Mouse (Mus musculus): ENCODE data around the gene Tial1. TPM values are rescaled to one million over a fixed set of nuclear protein-coding genes. Genes with fewer than 3 reads are reported as not detected.

Gene Tial1
- polyA plus RNA-seq (2014; fragmentation: Nextera tagmentation; extraction: Ambion mirVana) = 33.7 and 37.1 TPM in 2 replicates

DNA sequence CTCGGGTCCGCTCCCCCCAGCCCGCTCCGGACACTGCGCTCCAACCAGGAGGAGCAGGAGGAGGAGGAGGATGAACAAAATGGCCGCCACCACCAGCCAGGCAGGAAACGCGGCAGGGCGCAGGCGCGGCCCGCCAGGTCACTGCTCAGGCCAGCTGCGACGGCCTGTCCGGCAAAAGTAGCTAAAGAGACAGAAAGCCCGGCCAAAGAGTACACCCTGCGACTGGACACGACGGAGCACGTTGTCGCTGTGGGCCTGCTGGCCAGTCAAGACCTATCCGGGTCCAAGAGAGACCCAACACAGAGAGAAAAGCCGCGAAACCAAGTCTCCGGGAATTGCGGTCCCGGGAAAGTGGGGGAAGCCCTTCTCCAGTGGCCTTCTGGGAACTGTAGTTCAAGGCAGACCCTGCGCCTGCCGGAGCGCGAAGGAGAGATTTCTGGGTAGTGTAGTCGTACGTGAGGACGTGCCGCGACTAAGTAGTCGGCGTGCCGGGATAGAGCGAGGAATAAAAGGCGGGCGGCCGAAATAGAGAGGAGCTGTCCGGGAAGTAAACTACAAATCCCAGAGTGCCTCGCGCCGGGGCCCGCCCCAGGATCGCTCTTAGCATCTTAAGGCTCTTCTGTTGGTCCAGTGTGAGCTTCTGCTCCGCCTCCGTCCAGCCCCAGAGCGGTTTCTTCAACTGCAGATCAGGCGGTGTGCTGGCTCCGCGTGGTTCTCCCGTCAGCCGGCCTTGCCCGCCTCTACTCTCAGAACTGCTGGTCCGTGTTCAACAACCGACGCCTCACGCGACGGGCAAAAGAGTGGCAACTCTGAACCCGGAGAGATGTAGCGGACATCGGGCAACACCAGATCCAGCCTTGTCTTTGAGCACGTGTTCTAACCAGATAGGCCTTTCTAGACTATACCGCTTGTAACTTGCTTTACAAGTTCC, at the start of gene Tial1:
Gene Tial1 (minus strand): TSS at position 433 of the 931 bp plus-strand sequence.
- H3K4me3 ChIP-seq (replicated peaks; ENCODE audit: low read length) = peak within 1 kb of the TSS; percentile 86
- no peaks in the 10 kb centered on the region for H3K9me3 ChIP-seq (ENCODE audit: control insufficient read depth, low read length)
- H3K4me2 ChIP-seq (replicated peaks) = peak within 1 kb of the TSS; percentile 89
- under 1% methylated on average over 69 of the region's 69 CpGs for WGBS
- no peaks in the 10 kb centered on the region for H3K36me3 ChIP-seq (replicated peaks; ENCODE audit: control insufficient read depth, insufficient read depth)
- DNase-seq (ENCODE audit: low spot score) = peak; percentile 98
- H3K27me3 ChIP-seq (ENCODE audit: control insufficient read depth, insufficient read depth, low read length) = no peaks in the 10 kb centered on the region
- peak; percentile 99 for ATAC-seq (ENCODE audit: low FRiP score)
- H3K27ac ChIP-seq = peak within 1 kb of the TSS; percentile 90
- H3K9ac ChIP-seq = peak within 1 kb of the TSS; percentile 86
- H3K4me1 ChIP-seq (replicated peaks; ENCODE audit: control insufficient read depth, insufficient read depth, low read length) = peaks cover 24% of the 10 kb centered on the region

DNA sequence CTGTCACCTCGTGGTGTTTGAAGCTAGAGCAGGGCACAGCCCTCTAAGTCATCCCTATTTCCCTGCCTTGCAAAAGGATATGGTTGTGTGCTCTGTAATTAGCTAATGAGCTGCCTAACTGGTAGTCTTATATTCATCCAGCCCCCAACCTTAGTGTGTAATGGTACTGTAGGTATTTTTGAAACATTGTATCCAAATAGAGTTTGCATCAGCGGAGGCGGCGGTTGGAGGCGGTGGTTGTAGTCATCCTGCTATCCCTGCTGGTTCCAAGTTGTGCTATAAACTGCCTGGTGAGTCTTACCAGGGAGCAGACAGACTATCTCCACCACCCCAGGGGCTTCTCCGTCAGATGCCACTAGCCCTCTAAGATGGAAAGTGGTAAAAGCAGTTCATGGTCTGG, 42.6 kb upstream of the Tial1 start:
- DNase-seq (ENCODE audit: low spot score) (no peak), ATAC-seq (ENCODE audit: low FRiP score) (no peak)
- H3K9me3 ChIP-seq (ENCODE audit: control insufficient read depth, low read length) = no peaks in the 10 kb centered on the region
- no peak overlapping the region for H3K27ac ChIP-seq
- H3K4me2 ChIP-seq (replicated peaks) = no peak overlapping the region
- H3K9ac ChIP-seq = no peak overlapping the region
- 90% methylated on average over 6 of the region's 6 CpGs for WGBS
- no peaks in the 10 kb centered on the region for H3K4me1 ChIP-seq (replicated peaks; ENCODE audit: control insufficient read depth, insufficient read depth, low read length)
- no peaks in the 10 kb centered on the region for H3K36me3 ChIP-seq (replicated peaks; ENCODE audit: control insufficient read depth, insufficient read depth)
- H3K27me3 ChIP-seq (ENCODE audit: control insufficient read depth, insufficient read depth, low read length) = no peaks in the 10 kb centered on the region
- no peak overlapping the region for H3K4me3 ChIP-seq (replicated peaks; ENCODE audit: low read length)

DNA sequence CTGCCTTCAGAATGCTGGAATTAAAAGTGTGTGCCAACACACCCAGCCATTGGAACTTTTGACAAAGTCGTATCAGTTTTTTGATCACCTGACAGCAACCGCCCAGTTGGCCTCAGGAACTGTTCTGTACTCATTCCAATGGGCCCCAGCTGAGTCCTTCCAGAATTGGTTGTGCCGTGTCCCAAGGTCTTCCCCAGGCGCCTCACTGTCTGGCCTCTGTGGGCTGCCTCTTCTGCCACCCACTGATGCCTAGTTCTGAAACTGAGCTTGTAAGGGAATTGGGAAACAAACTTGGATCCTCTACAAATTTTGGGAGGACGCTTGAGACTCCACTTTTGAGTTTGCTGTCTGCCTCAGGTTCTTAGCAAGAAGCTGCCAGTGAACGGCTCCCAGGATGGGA, 38.3 kb upstream of the Tial1 start:
- Histone ChIP-seq H3K36me3 (replicated peaks; ENCODE audit: control insufficient read depth, insufficient read depth) (no peaks in the 10 kb centered on the region), H3K4me3 (replicated peaks; ENCODE audit: low read length) (no peak overlapping the region), H3K9me3 (ENCODE audit: control insufficient read depth, low read length) (no peaks in the 10 kb centered on the region), H3K4me2 (replicated peaks) (no peak overlapping the region), H3K27me3 (ENCODE audit: control insufficient read depth, insufficient read depth, low read length) (no peaks in the 10 kb centered on the region), H3K9ac (no peak overlapping the region), H3K4me1 (replicated peaks; ENCODE audit: control insufficient read depth, insufficient read depth, low read length) (no peaks in the 10 kb centered on the region), H3K27ac (no peak overlapping the region)
- WGBS = 91% methylated on average over 6 of the region's 6 CpGs
- no peak for ATAC-seq (ENCODE audit: low FRiP score)
- DNase-seq (ENCODE audit: low spot score) = no peak

DNA sequence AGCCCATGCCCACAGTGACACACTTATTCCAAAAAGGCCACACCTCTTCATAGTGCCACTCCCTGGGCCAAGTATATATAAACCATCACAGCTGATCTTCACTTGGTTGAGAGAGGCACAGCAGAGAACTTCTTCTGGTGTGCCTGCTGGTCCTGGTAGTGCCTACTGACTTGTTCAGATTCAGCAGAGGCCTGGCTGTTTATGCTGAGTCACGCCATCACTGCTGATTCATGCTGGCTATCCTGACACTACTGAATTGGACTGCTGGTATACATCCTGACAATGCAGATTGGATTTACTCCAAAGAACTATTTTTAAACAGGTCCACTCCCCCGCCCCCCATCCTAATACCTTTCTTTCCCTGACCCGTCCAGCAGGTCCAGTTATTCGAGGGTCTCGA, 33.0 kb upstream of the Tial1 start:
- WGBS = 91% methylated on average over 5 of the region's 5 CpGs
- Histone ChIP-seq H3K36me3 (replicated peaks; ENCODE audit: control insufficient read depth, insufficient read depth) (no peaks in the 10 kb centered on the region), H3K4me2 (replicated peaks) (no peak overlapping the region), H3K9me3 (ENCODE audit: control insufficient read depth, low read length) (no peaks in the 10 kb centered on the region), H3K9ac (no peak overlapping the region), H3K27ac (no peak overlapping the region), H3K27me3 (ENCODE audit: control insufficient read depth, insufficient read depth, low read length) (no peaks in the 10 kb centered on the region), H3K4me1 (replicated peaks; ENCODE audit: control insufficient read depth, insufficient read depth, low read length) (no peaks in the 10 kb centered on the region), H3K4me3 (replicated peaks; ENCODE audit: low read length) (no peak overlapping the region)
- no peak for ATAC-seq (ENCODE audit: low FRiP score)
- no peak for DNase-seq (ENCODE audit: low spot score)

DNA sequence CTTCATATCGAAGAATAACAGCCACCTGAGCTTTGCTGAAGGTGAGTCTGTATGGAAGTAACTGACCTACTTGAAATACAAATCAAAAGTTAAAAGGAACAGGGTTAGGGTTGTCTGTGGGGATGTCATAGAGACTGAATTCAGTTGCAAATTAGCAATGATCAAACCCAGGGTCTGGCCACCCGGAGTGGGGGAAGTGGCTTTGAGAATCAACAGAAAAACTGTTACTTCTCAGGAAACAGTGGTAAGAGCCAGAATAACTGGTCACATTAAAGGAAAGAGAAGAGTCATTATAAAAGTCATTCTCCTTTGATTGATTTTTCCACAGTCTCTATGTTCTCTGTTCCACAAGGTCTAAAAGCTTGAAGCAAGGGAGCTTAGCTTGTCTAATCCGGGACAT, 27.5 kb upstream of the Tial1 start:
- 93% methylated on average over 3 of the region's 3 CpGs for WGBS
- Histone ChIP-seq H3K4me2 (replicated peaks) (no peak overlapping the region), H3K4me3 (replicated peaks; ENCODE audit: low read length) (no peak overlapping the region), H3K27ac (no peak overlapping the region), H3K27me3 (ENCODE audit: control insufficient read depth, insufficient read depth, low read length) (no peaks in the 10 kb centered on the region), H3K9me3 (ENCODE audit: control insufficient read depth, low read length) (peaks cover 33% of the 10 kb centered on the region), H3K9ac (no peak overlapping the region), H3K36me3 (replicated peaks; ENCODE audit: control insufficient read depth, insufficient read depth) (no peaks in the 10 kb centered on the region), H3K4me1 (replicated peaks; ENCODE audit: control insufficient read depth, insufficient read depth, low read length) (no peaks in the 10 kb centered on the region)
- ATAC-seq (ENCODE audit: low FRiP score) (no peak), DNase-seq (ENCODE audit: low spot score) (no peak)

DNA sequence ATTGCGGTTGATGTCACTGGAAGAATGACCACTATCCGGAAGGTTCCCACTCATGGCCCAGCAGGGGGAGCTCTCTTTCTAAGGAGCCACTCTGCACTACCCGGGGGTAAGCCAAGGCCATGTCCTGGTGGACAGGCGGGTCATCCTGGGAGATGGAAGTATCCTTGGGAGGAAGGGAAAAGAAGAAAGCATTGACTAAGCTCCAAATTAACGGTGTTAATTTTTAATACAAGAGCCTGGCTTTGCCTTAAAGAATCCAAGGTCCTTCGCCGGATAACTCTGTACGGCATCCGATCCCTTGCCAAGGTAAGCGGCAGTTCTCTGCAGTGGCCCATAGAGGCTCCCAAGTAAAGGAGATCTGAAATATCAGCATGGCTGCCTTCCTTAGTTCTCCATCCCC, 12.8 kb upstream of the Tial1 start:
- Histone ChIP-seq H3K4me2 (replicated peaks) (peak overlapping the region; percentile 40), H3K4me3 (replicated peaks; ENCODE audit: low read length) (peak overlapping the region; percentile 17; the same call in 1 of the 2 replicates), H3K9me3 (ENCODE audit: control insufficient read depth, low read length) (0 out of 2 replicates have a peak, but pooled peaks cover 5% of the 10 kb centered on the region), H3K27ac (no peak overlapping the region), H3K36me3 (replicated peaks; ENCODE audit: control insufficient read depth, insufficient read depth) (no peaks in the 10 kb centered on the region), H3K4me1 (replicated peaks; ENCODE audit: control insufficient read depth, insufficient read depth, low read length) (no peaks in the 10 kb centered on the region), H3K27me3 (ENCODE audit: control insufficient read depth, insufficient read depth, low read length) (no peaks in the 10 kb centered on the region), H3K9ac (no peak overlapping the region)
- DNase-seq (ENCODE audit: low spot score) (peak; percentile 66), ATAC-seq (ENCODE audit: low FRiP score) (peak; percentile 71; the same call in 1 of the 2 replicates)
- 32% methylated on average over 10 of the region's 10 CpGs for WGBS

DNA sequence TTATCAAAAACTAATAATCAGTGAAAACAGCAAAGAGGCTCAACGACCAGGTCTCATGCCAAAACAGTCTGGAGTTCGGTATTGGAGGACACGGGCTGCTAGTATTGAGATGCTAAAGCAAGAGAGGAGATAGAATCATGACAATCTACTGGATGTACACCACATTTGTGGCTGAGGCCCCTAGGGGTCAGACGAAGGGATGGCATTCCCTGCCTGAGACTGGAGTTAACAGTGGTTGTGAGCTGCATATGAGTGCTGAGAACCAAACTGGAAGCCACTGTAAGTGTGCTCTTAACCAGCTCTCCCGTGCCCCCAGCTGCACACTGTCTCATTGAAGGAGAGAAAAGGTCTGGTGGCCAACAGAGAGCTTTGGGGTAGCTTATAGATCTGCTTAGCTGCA, 889 bp upstream of the Tial1 start:
- H3K4me1 ChIP-seq (replicated peaks; ENCODE audit: control insufficient read depth, insufficient read depth, low read length) = peaks cover 23% of the 10 kb centered on the region
- WGBS = 68% methylated on average over 5 of the region's 5 CpGs
- no peaks in the 10 kb centered on the region for H3K36me3 ChIP-seq (replicated peaks; ENCODE audit: control insufficient read depth, insufficient read depth)
- H3K9me3 ChIP-seq (ENCODE audit: control insufficient read depth, low read length) = no peaks in the 10 kb centered on the region
- no peak for DNase-seq (ENCODE audit: low spot score)
- peak overlapping the region; percentile 86 for H3K4me3 ChIP-seq (replicated peaks; ENCODE audit: low read length)
- no peak for ATAC-seq (ENCODE audit: low FRiP score)
- peak overlapping the region; percentile 89 for H3K4me2 ChIP-seq (replicated peaks)
- no peaks in the 10 kb centered on the region for H3K27me3 ChIP-seq (ENCODE audit: control insufficient read depth, insufficient read depth, low read length)
- H3K27ac ChIP-seq = peak overlapping the region; percentile 45; the same call in 1 of the 2 replicates
- H3K9ac ChIP-seq = no peak overlapping the region

DNA sequence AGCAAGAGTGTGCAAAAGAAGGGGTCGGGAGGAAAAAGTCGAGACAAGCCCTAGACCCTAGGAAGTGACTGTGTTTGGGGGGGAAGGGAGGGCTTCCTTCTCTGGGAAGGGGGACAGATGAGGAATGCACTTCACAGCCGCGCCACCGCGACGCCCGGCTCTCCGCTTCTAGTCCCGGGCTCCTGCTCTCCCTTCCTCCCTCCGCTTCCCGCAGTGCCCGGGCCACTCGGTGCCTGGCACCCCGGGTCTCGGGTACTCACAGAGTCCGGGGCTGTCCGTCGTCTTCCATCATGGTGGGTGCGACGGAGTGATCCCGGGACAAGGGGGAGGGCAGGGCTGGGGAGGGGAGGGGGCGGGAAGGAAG, 670 bp downstream of the Tial1 start:
- WGBS = 0% methylated on average over 21 of the region's 23 CpGs
- H3K4me1 ChIP-seq (replicated peaks; ENCODE audit: control insufficient read depth, insufficient read depth, low read length) = peaks cover 26% of the 10 kb centered on the region

DNA sequence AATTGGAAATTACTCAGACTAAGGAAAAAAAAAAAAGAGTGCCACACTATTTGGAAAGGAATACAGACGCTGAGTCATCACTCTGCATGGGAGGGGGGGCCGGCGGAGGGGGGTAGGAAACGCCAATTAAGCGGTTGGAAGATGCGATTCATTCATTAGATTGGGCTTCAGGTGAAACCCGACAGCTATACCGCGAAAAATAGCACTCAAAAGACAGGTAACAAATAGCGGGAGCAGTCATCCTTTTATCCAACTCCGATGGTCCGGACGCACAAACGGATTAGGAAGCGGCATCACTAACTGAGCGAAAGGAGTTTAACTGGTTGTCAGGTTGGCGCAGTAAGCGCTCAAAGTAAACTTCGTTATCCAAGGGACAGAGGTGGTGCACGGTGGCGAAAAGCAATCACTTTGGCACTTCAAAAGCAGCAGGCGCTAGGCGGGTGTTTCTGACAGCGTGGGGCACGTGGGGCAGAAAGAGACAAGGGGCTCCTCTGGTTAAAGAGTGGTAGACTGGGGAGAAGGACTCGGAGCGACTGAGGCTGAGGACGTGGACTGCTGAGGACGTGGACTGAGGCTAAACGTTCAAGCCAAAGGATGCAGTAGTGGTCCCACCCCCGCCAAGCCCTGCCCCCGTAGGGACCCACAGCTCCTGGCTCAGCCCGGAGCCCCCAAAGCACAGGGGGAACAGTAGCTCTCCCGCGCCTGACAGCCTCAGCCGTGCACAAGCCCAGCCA, 1.2 kb downstream of the Tial1 start:
- peak overlapping the region; percentile 89 for H3K4me2 ChIP-seq (replicated peaks)
- peak overlapping the region; percentile 86 for H3K4me3 ChIP-seq (replicated peaks; ENCODE audit: low read length)
- no peaks in the 10 kb centered on the region for H3K9me3 ChIP-seq (ENCODE audit: control insufficient read depth, low read length)
- H3K4me1 ChIP-seq (replicated peaks; ENCODE audit: control insufficient read depth, insufficient read depth, low read length) = peaks cover 27% of the 10 kb centered on the region
- ATAC-seq (ENCODE audit: low FRiP score) = peak; percentile 1; the same call in 1 of the 2 replicates
- peak; percentile 43 for DNase-seq (ENCODE audit: low spot score)
- H3K27me3 ChIP-seq (ENCODE audit: control insufficient read depth, insufficient read depth, low read length) = no peaks in the 10 kb centered on the region
- H3K27ac ChIP-seq = peak overlapping the region; percentile 90
- H3K36me3 ChIP-seq (replicated peaks; ENCODE audit: control insufficient read depth, insufficient read depth) = no peaks in the 10 kb centered on the region
- H3K9ac ChIP-seq = peak overlapping the region; percentile 86
- under 1% methylated on average over 36 of the region's 36 CpGs for WGBS

More for the DNA sequence above, 670 bp downstream of the Tial1 start:
- Histone ChIP-seq H3K27ac (peak overlapping the region; percentile 90), H3K9me3 (ENCODE audit: control insufficient read depth, low read length) (no peaks in the 10 kb centered on the region), H3K9ac (peak overlapping the region; percentile 86), H3K27me3 (ENCODE audit: control insufficient read depth, insufficient read depth, low read length) (no peaks in the 10 kb centered on the region), H3K4me2 (replicated peaks) (peak overlapping the region; percentile 89), H3K36me3 (replicated peaks; ENCODE audit: control insufficient read depth, insufficient read depth) (no peaks in the 10 kb centered on the region), H3K4me3 (replicated peaks; ENCODE audit: low read length) (peak overlapping the region; percentile 86)
- peak; percentile 4; the same call in 1 of the 2 replicates for ATAC-seq (ENCODE audit: low FRiP score)
- DNase-seq (ENCODE audit: low spot score) = peak; percentile 42

All from hindbrain, embryonic 14.5 days (tissue).